Mouse (Mus musculus): ENCODE measurements at regions not wholly inside any gene's neighbourhood (a gene's known extent, or its start where the extent isn't known, plus 50 kb on each side); places are given as distances from the start of the nearest gene placed in this dataset.
"Not testable (repeated sequence)": the region's sequence is repeated elsewhere in the genome, so short reads cannot be mapped to it uniquely, and the experiment has no call there.

DNA sequence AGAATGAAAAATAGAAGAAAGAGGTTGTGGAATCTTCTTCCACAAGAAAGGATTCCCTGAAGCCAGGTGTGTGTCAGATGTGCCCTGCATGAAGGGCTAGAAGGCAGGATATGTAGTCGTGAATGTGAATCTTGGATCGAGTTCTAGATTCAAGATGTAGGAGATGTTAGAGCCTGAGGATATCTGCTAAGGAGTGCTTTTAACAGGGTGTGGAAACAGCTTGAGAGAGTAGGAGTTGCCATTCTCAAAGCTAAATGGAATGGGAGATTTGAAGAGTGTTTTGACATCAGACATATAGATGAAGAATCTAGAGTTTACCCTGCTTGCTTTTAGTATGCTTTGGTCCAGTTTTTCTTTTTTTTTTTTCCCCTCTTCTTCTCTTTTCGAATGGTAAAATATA, 590.3 kb downstream of the Sis start:
- Histone ChIP-seq H3K9ac (ENCODE audit: low read length) (no peak overlapping the region), H3K36me3 (ENCODE audit: control insufficient read depth, insufficient read depth, low read length) (no peaks in the 10 kb centered on the region), H3K4me1 (replicated peaks; ENCODE audit: control insufficient read depth, insufficient read depth, low read length) (no peaks in the 10 kb centered on the region), H3K27me3 (ENCODE audit: control insufficient read depth, insufficient read depth, low read depth, low read length) (no peaks in the 10 kb centered on the region), H3K4me3 (ENCODE audit: low read length) (no peak overlapping the region), H3K27ac (ENCODE audit: low read length) (no peak overlapping the region), H3K9me3 (ENCODE audit: control insufficient read depth, low read length) (no peaks in the 10 kb centered on the region), H3K4me2 (ENCODE audit: low read depth, low read length) (no peak overlapping the region)
- 78% methylated on average over 3 of the region's 3 CpGs for WGBS
- no peak for ATAC-seq (ENCODE audit: low read depth)

DNA sequence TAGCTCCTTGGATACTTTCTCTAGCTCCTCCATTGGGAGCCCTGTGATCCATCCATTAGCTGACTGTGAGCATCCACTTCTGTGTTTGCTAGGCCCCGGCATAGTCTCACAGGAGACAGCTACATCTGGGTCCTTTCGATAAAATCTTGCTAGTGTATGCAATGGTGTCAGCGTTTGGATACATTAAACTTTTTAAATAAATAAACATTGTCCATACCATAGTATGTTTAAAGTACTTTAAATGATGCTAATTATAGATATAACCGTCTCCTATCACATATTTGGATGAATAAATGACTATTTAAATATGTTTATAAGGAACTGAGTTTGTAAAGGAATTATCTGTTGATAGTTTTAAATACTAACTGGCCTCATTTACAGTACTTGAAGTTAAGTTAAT, 607.8 kb downstream of the Sis start:
- not testable (repeated sequence) for H3K27ac ChIP-seq (ENCODE audit: low read length); H3K9ac ChIP-seq (ENCODE audit: low read length); H3K4me1 ChIP-seq (replicated peaks; ENCODE audit: control insufficient read depth, insufficient read depth, low read length); H3K4me3 ChIP-seq (ENCODE audit: low read length); H3K4me2 ChIP-seq (ENCODE audit: low read depth, low read length); H3K27me3 ChIP-seq (ENCODE audit: control insufficient read depth, insufficient read depth, low read depth, low read length); H3K36me3 ChIP-seq (ENCODE audit: control insufficient read depth, insufficient read depth, low read length); ATAC-seq (ENCODE audit: low read depth); H3K9me3 ChIP-seq (ENCODE audit: control insufficient read depth, low read length)
- 57% methylated on average over 4 of the region's 4 CpGs for WGBS

DNA sequence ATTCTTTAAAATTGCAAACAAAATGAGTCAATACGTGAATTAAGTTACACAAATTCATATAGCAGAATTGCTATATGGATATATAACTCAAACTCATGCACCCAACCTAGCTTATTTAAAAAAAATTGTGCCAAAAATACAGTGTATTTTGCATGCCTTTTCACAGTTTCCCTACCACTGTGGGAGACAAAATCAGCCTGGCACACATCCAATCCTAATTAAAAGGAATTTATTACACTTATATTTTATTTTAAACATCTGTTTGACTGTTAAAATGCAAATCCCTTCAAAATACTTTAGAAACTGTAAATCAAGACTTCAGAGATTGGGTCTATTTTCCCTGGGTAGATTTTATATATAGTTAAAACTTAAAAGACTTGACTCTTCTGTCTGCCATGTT, 639.6 kb downstream of the Sis start:
- Histone ChIP-seq H3K27ac (ENCODE audit: low read length) (no peak overlapping the region), H3K9ac (ENCODE audit: low read length) (no peak overlapping the region), H3K4me2 (ENCODE audit: low read depth, low read length) (no peak overlapping the region), H3K36me3 (ENCODE audit: control insufficient read depth, insufficient read depth, low read length) (no peaks in the 10 kb centered on the region), H3K4me1 (replicated peaks; ENCODE audit: control insufficient read depth, insufficient read depth, low read length) (no peaks in the 10 kb centered on the region), H3K27me3 (ENCODE audit: control insufficient read depth, insufficient read depth, low read depth, low read length) (no peaks in the 10 kb centered on the region), H3K4me3 (ENCODE audit: low read length) (no peak overlapping the region), H3K9me3 (ENCODE audit: control insufficient read depth, low read length) (no peaks in the 10 kb centered on the region)
- 84% methylated on average over 1 of the region's 1 CpGs for WGBS
- ATAC-seq (ENCODE audit: low read depth): no peak

DNA sequence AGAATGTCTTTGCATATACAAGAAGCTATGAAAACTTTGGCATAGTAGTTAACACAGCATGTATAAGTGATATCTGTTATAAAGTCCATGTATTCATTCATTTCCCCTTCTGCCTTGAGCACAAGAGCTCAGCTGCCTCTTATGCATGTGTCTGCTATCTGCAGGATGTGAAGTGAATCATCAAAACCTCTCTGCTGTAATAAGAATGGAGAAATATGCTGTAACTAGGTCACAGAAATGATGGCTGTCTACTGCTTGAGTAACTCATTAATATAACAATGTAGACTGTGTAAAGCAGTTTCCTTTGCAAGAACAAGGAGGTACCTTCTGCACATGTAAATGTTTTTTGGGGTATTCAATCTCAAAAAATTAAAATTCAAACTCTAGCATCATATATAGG, 643.8 kb downstream of the Sis start:
- H3K4me2 ChIP-seq (ENCODE audit: low read depth, low read length): no peak overlapping the region
- no peak overlapping the region for H3K27ac ChIP-seq (ENCODE audit: low read length)
- no peaks in the 10 kb centered on the region for H3K4me1 ChIP-seq (replicated peaks; ENCODE audit: control insufficient read depth, insufficient read depth, low read length)
- H3K9ac ChIP-seq (ENCODE audit: low read length): no peak overlapping the region
- H3K9me3 ChIP-seq (ENCODE audit: control insufficient read depth, low read length): no peaks in the 10 kb centered on the region
- H3K36me3 ChIP-seq (ENCODE audit: control insufficient read depth, insufficient read depth, low read length): no peaks in the 10 kb centered on the region
- no peak for ATAC-seq (ENCODE audit: low read depth)
- H3K4me3 ChIP-seq (ENCODE audit: low read length): no peak overlapping the region
- no peaks in the 10 kb centered on the region for H3K27me3 ChIP-seq (ENCODE audit: control insufficient read depth, insufficient read depth, low read depth, low read length)

DNA sequence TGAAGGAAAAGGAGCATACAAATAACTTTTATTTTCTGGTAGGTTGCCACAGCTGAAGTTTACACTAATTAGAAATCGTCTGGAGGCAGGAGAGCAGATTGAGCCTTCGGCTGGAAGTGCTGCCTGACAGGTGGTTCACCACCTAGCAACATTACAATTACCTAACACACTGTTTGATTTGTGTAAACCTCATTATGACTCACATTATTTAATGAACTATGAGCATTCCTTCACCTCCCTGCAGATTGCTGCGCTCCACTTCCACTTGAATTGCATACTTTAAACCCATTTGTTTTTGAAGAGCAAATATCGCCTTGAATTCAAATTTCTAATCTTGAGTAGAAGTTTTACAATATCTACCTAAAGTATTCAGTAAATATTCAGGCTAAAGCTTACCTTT, 663.0 kb downstream of the Sis start:
- H3K9me3 ChIP-seq (ENCODE audit: control insufficient read depth, low read length): no peaks in the 10 kb centered on the region
- H3K4me1 ChIP-seq (replicated peaks; ENCODE audit: control insufficient read depth, insufficient read depth, low read length): no peaks in the 10 kb centered on the region
- no peaks in the 10 kb centered on the region for H3K27me3 ChIP-seq (ENCODE audit: control insufficient read depth, insufficient read depth, low read depth, low read length)
- no peak overlapping the region for H3K4me3 ChIP-seq (ENCODE audit: low read length)
- ATAC-seq (ENCODE audit: low read depth): peak; percentile 64
- no peak overlapping the region for H3K9ac ChIP-seq (ENCODE audit: low read length)
- 57% methylated on average over 4 of the region's 4 CpGs for WGBS
- no peak overlapping the region for H3K4me2 ChIP-seq (ENCODE audit: low read depth, low read length)
- H3K36me3 ChIP-seq (ENCODE audit: control insufficient read depth, insufficient read depth, low read length): no peaks in the 10 kb centered on the region
- H3K27ac ChIP-seq (ENCODE audit: low read length): no peak overlapping the region
